Mouse (Mus musculus) hindbrain, embryonic 10.5 days (tissue): ENCODE data around the gene Synpo2l. TPM values are rescaled to one million over a fixed set of nuclear protein-coding genes. Genes with fewer than 3 reads are reported as not detected.
"Not testable (repeated sequence)": the region's sequence is repeated elsewhere in the genome, so short reads cannot be mapped to it uniquely, and the experiment has no call there.

ENCODE experiments used
- DNase-seq: peaks from one replicate; pipeline ENCODE4 v3.0.0-alpha.2; 2017; ENCODE audit warnings: low spot score
- H3K27ac ChIP-seq: fragments of 300-500 bp; sonication (generic); 2 replicates; pipeline ENCODE4 v1.5.1; 2016; ENCODE audit warnings: mild to moderate bottlenecking, moderate library complexity
- H3K27me3 ChIP-seq: fragments of 300-500 bp; sonication (generic); 2 replicates; pipeline ENCODE4 v1.6.1; 2016; ENCODE audit warnings: mild to moderate bottlenecking; ENCODE audit not compliant: poor library complexity, insufficient read depth, severe bottlenecking
- H3K36me3 ChIP-seq: fragments of 300-500 bp; sonication (generic); 2 replicates; pipeline ENCODE4 v1.6.1; 2016; ENCODE audit warnings: mild to moderate bottlenecking, moderate library complexity
- H3K4me1 ChIP-seq: fragments of 300-500 bp; sonication (generic); replicated peaks from 2 replicates; pipeline ENCODE4 v1.6.1; 2016; ENCODE audit warnings: mild to moderate bottlenecking
- H3K4me3 ChIP-seq: fragments of 300-500 bp; sonication (generic); 2 replicates; pipeline ENCODE4 v1.5.1; 2016; ENCODE audit warnings: mild to moderate bottlenecking, moderate library complexity
- H3K9me3 ChIP-seq: fragments of 300-500 bp; sonication (generic); 2 replicates; pipeline ENCODE4 v1.6.1; 2016; ENCODE audit warnings: mild to moderate bottlenecking, moderate library complexity
- WGBS: fragments of 180-500 bp; shearing (Covaris S2); methylation state at CpG from one replicate; pipeline ENCODE4 v1.1.7; 2016; 5-methylcytosine and 5-hydroxymethylcytosine counted together
- polyA plus RNA-seq: library from polyadenylated mRNA; unstranded; fragments of >200 nt; fragmentation: Nextera tagmentation; extraction: Ambion mirVana; gene quantifications from 2 replicates; pipeline ENCODE4 v1.2.1, GENCODE M21; 2016

Gene Synpo2l
- 0.21 and 0.46 TPM in 2 replicates for polyA plus RNA-seq

DNA sequence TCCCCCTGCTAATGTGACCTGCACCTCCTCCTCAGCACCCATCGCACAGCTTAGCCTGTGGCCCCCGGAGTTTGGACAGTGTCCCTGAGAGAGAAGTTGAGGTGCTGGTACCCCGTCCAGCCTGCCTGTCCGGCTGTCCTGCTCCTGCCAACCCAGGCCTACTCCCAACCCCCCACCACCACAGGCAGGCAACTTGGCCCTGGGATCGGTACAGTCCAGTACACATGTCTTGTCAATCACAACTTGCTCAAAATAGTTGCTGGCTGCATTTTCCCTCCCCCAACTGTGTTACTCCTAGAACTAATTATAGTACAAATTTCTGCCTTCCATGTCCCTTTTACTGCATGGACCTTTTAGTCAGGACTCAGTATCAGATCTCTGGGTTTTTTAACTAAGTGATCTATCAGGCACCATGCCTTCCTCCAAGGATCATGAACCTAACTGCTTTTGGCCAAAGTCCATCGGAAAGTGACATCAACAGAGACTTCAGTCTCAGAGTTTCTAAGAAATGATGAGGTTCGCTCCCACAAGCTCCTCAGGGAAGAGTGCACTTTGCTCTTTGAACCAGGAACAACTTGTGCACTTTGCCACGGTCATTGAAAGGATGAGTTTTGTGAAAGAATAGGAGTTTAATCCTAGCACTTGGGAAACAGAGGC is at the start of gene Synpo2l:
Gene Synpo2l, minus strand, starts transcription at position 201 of the 657 bp plus-strand sequence.
- Histone ChIP-seq H3K27ac (no peak within 1 kb of the TSS), H3K4me3 (no peak within 1 kb of the TSS), H3K4me1 (peaks cover 9% of the 10 kb centered on the region; the same call in 1 of the 2 replicates), H3K9me3 (no peaks in the 10 kb centered on the region), H3K27me3 (peaks cover 30% of the 10 kb centered on the region), H3K36me3 (no peaks in the 10 kb centered on the region)
- 82% methylated on average over 8 of the region's 8 CpGs for WGBS
- no peak for DNase-seq

DNA sequence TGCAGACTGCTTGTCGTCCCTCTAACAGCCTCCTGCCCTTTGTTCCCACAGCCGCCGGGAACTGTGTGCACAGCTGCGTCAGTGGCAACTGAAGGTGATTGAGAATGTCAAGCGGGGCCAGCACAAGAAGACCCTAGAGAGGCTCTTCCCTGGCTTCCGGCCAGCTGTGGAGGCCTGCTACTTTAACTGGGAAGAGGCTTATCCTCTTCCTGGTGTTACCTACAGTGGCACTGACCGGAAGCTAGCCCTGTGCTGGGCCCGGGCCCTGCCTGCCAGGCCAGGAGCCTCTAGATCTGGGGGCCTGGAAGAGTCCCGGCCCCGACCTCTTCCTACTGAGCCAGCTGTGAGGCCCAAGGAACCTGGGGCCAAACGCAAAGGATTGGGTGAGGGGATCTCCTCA is 45.7 kb upstream of the Synpo2l start:
- no peak overlapping the region for H3K4me3 ChIP-seq
- H3K27me3 ChIP-seq: no peaks in the 10 kb centered on the region
- no peak for DNase-seq
- H3K36me3 ChIP-seq: peaks cover 90% of the 10 kb centered on the region
- H3K27ac ChIP-seq: no peak overlapping the region
- H3K9me3 ChIP-seq: no peaks in the 10 kb centered on the region
- 85% methylated on average over 11 of the region's 11 CpGs for WGBS
- peaks cover 8% of the 10 kb centered on the region for H3K4me1 ChIP-seq

DNA sequence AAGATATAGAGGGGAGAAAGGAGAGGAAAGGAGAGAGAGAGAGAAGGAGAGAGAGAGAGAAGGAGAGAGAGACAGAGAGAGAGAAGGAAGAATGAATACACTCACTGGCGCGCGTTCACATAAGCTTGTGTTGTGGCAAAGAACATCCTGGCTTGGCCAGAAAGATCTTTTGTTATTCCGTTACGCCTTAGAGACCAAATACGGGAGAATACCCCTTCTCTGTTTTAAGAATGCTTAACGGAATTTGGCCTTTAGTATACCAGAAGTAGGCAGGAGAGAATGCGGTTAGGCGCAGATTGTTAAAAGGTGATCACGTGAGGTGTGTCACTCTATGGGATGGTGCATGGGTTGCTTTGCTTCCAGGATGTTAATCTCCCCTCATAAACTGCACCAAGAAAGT is 40.1 kb upstream of the Synpo2l start:
- 11% methylated on average over 10 of the region's 10 CpGs for WGBS
- no peak for DNase-seq
- H3K27ac ChIP-seq: peak overlapping the region; percentile 94

DNA sequence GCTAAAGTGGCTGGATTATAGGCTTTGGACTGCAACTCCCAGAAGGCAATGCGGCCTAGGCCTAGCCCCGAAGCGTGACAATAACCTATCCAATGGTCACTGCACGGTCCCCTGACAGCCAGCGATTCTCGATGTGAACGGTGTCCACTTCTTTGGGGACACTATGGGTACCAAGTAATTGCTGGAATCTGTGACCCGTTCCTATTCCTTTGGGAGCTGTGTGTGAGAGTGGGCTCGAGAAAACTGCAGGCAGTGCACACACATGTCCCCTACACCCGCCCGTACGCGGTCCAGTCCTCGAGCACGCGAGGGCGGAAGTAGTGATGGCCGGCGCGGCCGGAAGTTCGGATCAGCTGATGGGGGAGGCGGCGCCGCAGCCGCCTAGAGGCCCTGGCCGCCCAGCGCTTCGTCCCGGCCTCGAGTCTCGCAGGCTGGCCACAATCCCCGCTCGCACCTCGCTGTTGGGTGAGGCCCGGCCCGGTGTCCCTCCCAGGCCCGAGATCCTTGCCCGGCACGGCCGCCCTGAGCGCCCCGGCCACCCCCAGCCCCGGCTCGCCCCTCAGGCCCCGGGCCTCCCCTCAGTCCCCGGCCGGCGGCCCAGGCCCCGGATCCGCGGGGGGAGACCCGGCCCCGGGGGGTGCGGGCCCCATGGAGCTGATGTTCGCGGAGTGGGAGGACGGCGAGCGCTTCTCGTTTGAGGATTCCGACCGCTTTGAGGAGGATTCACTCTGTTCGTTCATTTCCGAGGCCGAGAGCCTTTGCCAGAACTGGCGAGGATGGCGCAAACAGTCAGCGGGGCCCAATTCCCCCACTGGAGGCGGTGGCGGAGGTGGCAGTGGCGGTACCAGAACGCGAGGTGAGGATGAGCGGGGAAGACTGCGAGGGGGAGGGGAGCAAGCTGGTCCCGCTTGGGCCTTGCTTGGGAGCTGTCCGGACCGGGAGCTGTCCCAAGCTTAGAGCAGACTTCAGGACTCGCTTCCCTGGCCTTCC is 39.3 kb upstream of the Synpo2l start, which contains the start of gene Zswim8:
Gene Zswim8, plus strand, starts transcription at position 352 of the 990 bp plus-strand sequence.
- WGBS: under 1% methylated on average over 80 of the region's 80 CpGs
- peaks cover 25% of the 10 kb centered on the region for H3K4me1 ChIP-seq
- H3K27me3 ChIP-seq: no peaks in the 10 kb centered on the region
- H3K27ac ChIP-seq: peak within 1 kb of the TSS; percentile 94
- DNase-seq: peak; percentile 92
- H3K36me3 ChIP-seq: peaks cover 48% of the 10 kb centered on the region
- H3K4me3 ChIP-seq: peak within 1 kb of the TSS; percentile 83
- H3K9me3 ChIP-seq: no peaks in the 10 kb centered on the region

More for the DNA sequence above, 40.1 kb upstream of the Synpo2l start:
- Histone ChIP-seq H3K27me3 (no peaks in the 10 kb centered on the region), H3K36me3 (peaks cover 55% of the 10 kb centered on the region), H3K4me3 (peak overlapping the region; percentile 83), H3K4me1 (peaks cover 25% of the 10 kb centered on the region), H3K9me3 (no peaks in the 10 kb centered on the region)

DNA sequence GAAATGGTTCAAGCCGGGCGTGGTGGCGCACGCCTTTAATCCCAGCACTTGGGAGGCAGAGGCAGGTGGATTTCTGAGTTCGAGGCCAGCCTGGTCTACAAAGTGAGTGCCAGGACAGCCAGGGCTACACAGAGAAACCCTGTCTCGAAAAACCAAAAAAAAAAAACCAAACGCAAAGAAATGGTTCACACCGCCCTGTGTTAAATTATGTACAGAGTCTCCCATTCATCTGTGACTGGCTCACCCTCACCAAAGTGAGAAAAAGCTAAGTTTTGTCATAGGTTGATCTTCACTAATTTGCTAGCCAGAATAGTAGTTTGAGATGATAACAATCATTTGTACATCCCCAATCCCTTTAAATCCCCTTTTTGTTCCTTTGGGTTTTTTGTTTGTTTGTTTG is 35.3 kb upstream of the Synpo2l start:
- not testable (repeated sequence) for H3K9me3 ChIP-seq, DNase-seq, H3K27me3 ChIP-seq
- Histone ChIP-seq H3K4me3 (peak overlapping the region; percentile 67), H3K4me1 (peaks cover 35% of the 10 kb centered on the region), H3K27ac (peak overlapping the region; percentile 95), H3K36me3 (peaks cover 44% of the 10 kb centered on the region)
- WGBS: 11% methylated on average over 8 of the region's 8 CpGs

DNA sequence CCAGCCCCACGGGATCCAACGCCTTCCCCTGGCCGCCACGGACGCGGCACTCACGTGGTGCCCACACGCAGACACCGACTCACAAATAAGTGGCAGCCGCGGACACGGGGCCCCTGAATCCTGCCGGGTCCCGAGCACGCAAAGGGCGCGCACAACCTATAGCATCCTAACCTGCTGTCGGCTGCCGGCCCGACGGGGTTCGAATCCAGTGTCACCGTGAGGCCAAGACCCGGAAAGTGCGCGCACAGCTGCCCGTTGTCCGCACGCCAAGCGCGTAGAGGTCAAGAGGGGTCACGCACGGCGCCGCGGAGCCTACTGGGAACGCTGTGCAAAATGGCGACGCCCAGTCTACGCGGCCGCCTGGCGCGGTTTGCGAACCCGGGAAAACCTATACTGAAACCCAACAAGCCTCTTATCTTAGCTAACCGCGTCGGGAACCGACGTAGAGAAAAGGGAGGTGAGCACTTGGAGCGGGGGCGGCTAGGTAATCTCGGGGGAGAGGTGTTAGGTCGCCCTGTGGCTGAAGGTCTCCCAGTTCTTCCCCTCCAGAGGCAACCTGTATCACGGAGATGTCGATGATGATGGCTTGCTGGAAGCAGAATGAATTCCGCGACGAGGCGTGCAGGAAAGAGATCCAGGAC is 34.7 kb upstream of the Synpo2l start, which contains the start of gene Chchd1:
Gene Chchd1, plus strand, starts transcription at position 266 of the 641 bp plus-strand sequence.
- H3K4me1 ChIP-seq: peaks cover 35% of the 10 kb centered on the region
- H3K4me3 ChIP-seq: peak within 1 kb of the TSS; percentile 67
- H3K27me3 ChIP-seq: no peaks in the 10 kb centered on the region
- peak; percentile 92 for DNase-seq
- under 1% methylated on average over 61 of the region's 61 CpGs for WGBS
- peaks cover 50% of the 10 kb centered on the region for H3K36me3 ChIP-seq
- H3K27ac ChIP-seq: peak within 1 kb of the TSS; percentile 95
- H3K9me3 ChIP-seq: no peaks in the 10 kb centered on the region

DNA sequence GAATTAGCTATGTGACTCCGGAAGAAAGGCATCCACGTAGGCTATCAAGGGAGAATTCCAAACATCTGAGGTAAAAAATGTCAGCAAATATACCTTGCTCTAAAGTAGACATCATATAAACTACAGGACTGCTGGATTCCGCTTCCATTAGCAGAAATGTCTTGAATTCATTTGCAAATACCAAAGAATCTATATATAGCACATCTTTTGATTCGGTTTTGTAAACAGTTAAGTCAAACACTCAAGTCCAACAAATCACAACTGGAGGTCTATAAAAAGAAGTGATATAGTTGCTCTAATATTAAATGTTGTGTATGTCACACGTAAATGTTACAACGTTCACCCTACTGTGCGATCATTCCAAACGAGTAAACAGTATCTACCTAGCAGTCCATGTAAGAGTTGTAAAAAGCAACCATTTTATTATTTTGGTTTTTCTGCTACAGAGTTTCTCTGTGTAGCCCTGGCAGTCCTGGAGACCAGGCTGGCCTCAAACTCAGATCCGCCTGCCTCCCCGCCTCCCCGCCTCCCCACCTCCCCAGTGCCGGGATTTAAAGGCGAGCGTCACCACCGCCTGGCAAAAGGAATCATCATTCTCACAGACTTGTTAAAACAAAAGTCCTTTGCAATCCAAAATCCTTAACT is 34.1 kb upstream of the Synpo2l start:
- Histone ChIP-seq H3K27me3 (no peaks in the 10 kb centered on the region), H3K4me3 (peak overlapping the region; percentile 67), H3K27ac (peak overlapping the region; percentile 95), H3K36me3 (peaks cover 53% of the 10 kb centered on the region), H3K9me3 (no peaks in the 10 kb centered on the region), H3K4me1 (peaks cover 41% of the 10 kb centered on the region)
- 17% methylated on average over 15 of the region's 15 CpGs for WGBS
- no peak for DNase-seq

DNA sequence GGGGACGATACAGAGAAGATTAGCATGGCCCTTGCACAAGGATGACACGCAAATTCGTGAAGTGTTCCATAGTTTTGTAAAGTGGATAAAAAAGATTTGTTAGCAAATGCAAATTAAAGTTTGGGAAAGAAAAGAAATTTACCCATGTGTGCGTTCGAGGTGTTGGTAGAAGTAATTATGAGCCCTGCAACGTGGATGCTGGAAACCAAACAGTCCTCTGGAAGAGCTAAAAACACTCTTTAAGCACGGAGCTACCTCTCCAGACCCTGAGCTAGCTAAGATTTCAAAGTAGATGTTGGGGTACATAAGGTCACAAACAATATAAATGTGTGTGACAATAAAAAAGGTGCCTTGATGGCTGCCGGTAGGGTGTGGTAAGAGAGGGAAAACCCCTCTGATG is 33.4 kb upstream of the Synpo2l start:
- peak overlapping the region; percentile 67; the same call in 1 of the 2 replicates for H3K4me3 ChIP-seq
- no peaks in the 10 kb centered on the region for H3K9me3 ChIP-seq
- DNase-seq: no peak
- H3K27me3 ChIP-seq: no peaks in the 10 kb centered on the region
- H3K36me3 ChIP-seq: peaks cover 53% of the 10 kb centered on the region
- peaks cover 48% of the 10 kb centered on the region for H3K4me1 ChIP-seq
- 86% methylated on average over 8 of the region's 8 CpGs for WGBS
- H3K27ac ChIP-seq: no peak overlapping the region

DNA sequence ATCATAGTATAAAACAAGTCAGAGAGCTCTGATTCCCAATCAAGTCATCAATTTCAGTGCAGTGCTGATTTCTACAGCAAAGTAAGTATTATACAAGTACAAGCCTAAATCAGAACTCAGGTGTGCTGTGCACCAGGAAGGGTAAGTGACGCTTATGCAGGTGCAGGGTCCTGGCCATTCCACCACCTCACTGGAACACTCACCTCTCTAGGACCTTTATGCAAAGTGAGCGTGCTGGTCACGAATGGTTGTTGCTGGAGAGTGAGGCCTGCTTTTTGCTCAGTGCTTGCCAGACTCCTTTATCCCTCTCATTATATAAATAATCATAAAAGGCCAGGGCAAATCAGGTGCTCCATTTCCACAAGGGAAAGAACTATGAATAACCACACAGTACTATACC is 32.2 kb upstream of the Synpo2l start:
- Histone ChIP-seq H3K27ac (no peak overlapping the region), H3K9me3 (no peaks in the 10 kb centered on the region), H3K4me3 (no peak overlapping the region), H3K4me1 (peaks cover 60% of the 10 kb centered on the region), H3K36me3 (peaks cover 47% of the 10 kb centered on the region), H3K27me3 (no peaks in the 10 kb centered on the region)
- 90% methylated on average over 3 of the region's 3 CpGs for WGBS
- DNase-seq: no peak

DNA sequence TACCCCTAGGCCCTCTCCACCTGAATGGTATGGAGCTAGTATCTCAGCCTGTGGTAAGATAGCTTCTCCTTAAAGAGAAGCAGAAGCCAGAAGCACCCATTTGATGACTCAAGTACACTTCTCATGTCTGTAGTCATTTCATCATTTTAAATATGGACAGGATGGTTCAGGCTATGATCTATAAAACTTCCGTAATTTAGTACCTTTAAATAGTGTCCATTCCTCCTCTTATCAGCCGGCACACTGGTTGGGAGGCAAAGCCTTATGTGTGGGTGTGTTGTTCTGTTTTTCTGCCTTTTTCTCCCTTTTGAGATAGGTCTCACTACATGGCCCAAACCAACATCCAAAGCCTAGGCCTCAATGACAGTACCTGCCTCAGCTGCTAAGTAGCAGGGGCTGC is 30.4 kb upstream of the Synpo2l start:
- H3K27me3 ChIP-seq: no peaks in the 10 kb centered on the region
- peaks cover 43% of the 10 kb centered on the region for H3K36me3 ChIP-seq
- peaks cover 62% of the 10 kb centered on the region for H3K4me1 ChIP-seq
- WGBS: 88% methylated on average over 2 of the region's 2 CpGs
- H3K4me3 ChIP-seq: no peak overlapping the region
- no peak for DNase-seq
- no peaks in the 10 kb centered on the region for H3K9me3 ChIP-seq
- H3K27ac ChIP-seq: no peak overlapping the region

DNA sequence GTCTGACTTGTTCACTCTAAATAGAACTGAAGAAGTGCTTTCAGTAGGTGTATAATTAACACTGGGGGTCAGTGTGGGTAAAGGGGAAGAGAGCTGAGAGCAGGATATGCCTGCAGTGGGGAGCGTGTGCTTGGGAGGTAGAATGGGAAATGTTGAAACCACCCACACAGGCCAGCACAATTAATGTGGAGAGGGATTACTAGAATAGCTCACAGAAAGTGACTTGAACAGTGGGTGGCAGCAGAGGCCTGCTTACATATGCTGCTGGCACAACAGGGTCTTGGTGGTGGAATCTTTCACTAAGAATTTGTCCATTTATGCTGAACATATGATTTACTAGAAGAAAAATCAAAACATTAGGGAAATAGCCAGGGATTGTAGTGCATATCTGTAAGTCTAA is 28.8 kb upstream of the Synpo2l start:
- H3K9me3 ChIP-seq: no peaks in the 10 kb centered on the region
- H3K27me3 ChIP-seq: no peaks in the 10 kb centered on the region
- DNase-seq: peak; percentile 27
- H3K4me3 ChIP-seq: peak overlapping the region; percentile 93
- H3K27ac ChIP-seq: no peak overlapping the region
- H3K4me1 ChIP-seq: peaks cover 59% of the 10 kb centered on the region
- WGBS: 24% methylated on average over 1 of the region's 1 CpGs
- peaks cover 59% of the 10 kb centered on the region for H3K36me3 ChIP-seq
